Mouse (Mus musculus) gastrocnemius, postnatal 36 days (tissue): ENCODE results near the gene Grxcr1. TPM values are rescaled to one million over a fixed set of nuclear protein-coding genes. Genes with fewer than 3 reads are reported as not detected.

Experiments
- DNase-seq, 2 experiments: peaks; one replicate each; pipeline ENCODE4 v3.0.0; 2022
- intact Hi-C: fragments of 180-260 bp; cut with DNase I; formaldehyde crosslinking; loops from one replicate; pipeline ENCODE4 v1.15.1; 2025
- long read RNA-seq, 2 experiments: library from polyadenylated mRNA; stranded (forward); transcript quantifications; one replicate each; pipeline ENCODE4 v2.0.0; 2021
- total RNA-seq, 2 experiments: library from RNA; stranded (reverse); gene quantifications; 2 replicates each; pipeline ENCODE4 v1.2.3; 2021

Grxcr1 gene
- not detected for total RNA-seq
- long read RNA-seq, experiment 1, result 0 reads
- long read RNA-seq, experiment 2, result 0 reads

- intact Hi-C loops, result no loop called here
- DNase-seq, result no peak
These were observed at the start of gene Grxcr1 for GRCm38 (mm10) chr5:68031744-68032143. Gene Grxcr1, plus strand, starts transcription at chr5:68031835.

- intact Hi-C loops, result no loop called here
- no peak for DNase-seq
These were observed 49.6 kb upstream of the Grxcr1 start for GRCm38 (mm10) chr5:67981946-67982526.

GRCm38 (mm10) chr5:67990426-67990825, 41.2 kb upstream of the Grxcr1 start:
- no peak for DNase-seq
- intact Hi-C loops, result no loop called here

- intact Hi-C loops, result no loop called here
- DNase-seq, result no peak
These were observed 29.0 kb upstream of the Grxcr1 start for GRCm38 (mm10) chr5:68002611-68003010.

GRCm38 (mm10) chr5:68003904-68004303, 27.7 kb upstream of the Grxcr1 start:
- intact Hi-C loops, result no loop called here
- DNase-seq, result no peak

- DNase-seq, result no peak
- intact Hi-C loops, result no loop called here
These were observed 27.2 kb upstream of the Grxcr1 start for GRCm38 (mm10) chr5:68004419-68004818.

GRCm38 (mm10) chr5:68007074-68007473, 24.6 kb upstream of the Grxcr1 start:
- no peak for DNase-seq
- intact Hi-C loops, result no loop called here

GRCm38 (mm10) chr5:68011569-68011968, 20.1 kb upstream of the Grxcr1 start:
- no peak for DNase-seq
- intact Hi-C loops, result loop anchor here (5.0 kb wide), 1 partner anchor 479 kb away; no protein-coding TSS in a partner anchor

- intact Hi-C loops, result loop anchor here (1.0 to 5.0 kb wide), 2 partner anchors 256 to 480 kb away; no protein-coding TSS in a partner anchor
- DNase-seq, result peak; percentile 68 to 73
These were observed 19.0 kb upstream of the Grxcr1 start for GRCm38 (mm10) chr5:68012618-68013017.

GRCm38 (mm10) chr5:68020870-68021269, 10.8 kb upstream of the Grxcr1 start:
- intact Hi-C loops, result no loop called here
- DNase-seq, result no peak

GRCm38 (mm10) chr5:68026658-68027422, 4.8 kb upstream of the Grxcr1 start:
- intact Hi-C loops, result no loop called here
- DNase-seq, result no peak

GRCm38 (mm10) chr5:68027474-68027873, 4.2 kb upstream of the Grxcr1 start:
- DNase-seq, result no peak
- intact Hi-C loops, result no loop called here

- no peak for DNase-seq
- intact Hi-C loops, result no loop called here
These were observed 1.7 kb downstream of the Grxcr1 start for GRCm38 (mm10) chr5:68033345-68033744.

GRCm38 (mm10) chr5:68039077-68039476, 7.4 kb downstream of the Grxcr1 start:
- DNase-seq, result no peak
- intact Hi-C loops, result no loop called here

- DNase-seq, result no peak
- intact Hi-C loops, result no loop called here
These were observed 11.7 kb downstream of the Grxcr1 start for GRCm38 (mm10) chr5:68043339-68043738.

GRCm38 (mm10) chr5:68048783-68049182, 17.1 kb downstream of the Grxcr1 start:
- DNase-seq, result peak in 1 of 2 experiments; percentile 11
- intact Hi-C loops, result no loop called here

- DNase-seq, result no peak
- intact Hi-C loops, result no loop called here
These were observed 17.9 kb downstream of the Grxcr1 start for GRCm38 (mm10) chr5:68049536-68049935.

- no peak for DNase-seq
- intact Hi-C loops, result no loop called here
These were observed 19.5 kb downstream of the Grxcr1 start for GRCm38 (mm10) chr5:68051101-68051500.

GRCm38 (mm10) chr5:68057574-68057973, 25.9 kb downstream of the Grxcr1 start:
- intact Hi-C loops, result no loop called here

GRCm38 (mm10) chr5:68068694-68069093, 37.1 kb downstream of the Grxcr1 start:
- DNase-seq, result no peak
- intact Hi-C loops, result no loop called here

More at GRCm38 (mm10) chr5:68057574-68057973, 25.9 kb downstream of the Grxcr1 start:
- no peak for DNase-seq

GRCm38 (mm10) chr5:68070308-68070707, 38.7 kb downstream of the Grxcr1 start:
- intact Hi-C loops, result no loop called here
- no peak for DNase-seq

GRCm38 (mm10) chr5:68071857-68072256, 40.2 kb downstream of the Grxcr1 start:
- intact Hi-C loops, result no loop called here
- no peak for DNase-seq
